Mouse (Mus musculus) ES-CJ7 (cell line): ENCODE measurements around the gene Ccdc77.
"Not testable (repeated sequence)": the region's sequence is repeated elsewhere in the genome, so short reads cannot be mapped to it uniquely, and the experiment has no call there.

ENCODE experiments used
- DNase-seq: peaks from one replicate; pipeline ENCODE4 v3.0.0; 2011; ENCODE audit warnings: low read depth, low spot score

Ccdc77 gene

DNA sequence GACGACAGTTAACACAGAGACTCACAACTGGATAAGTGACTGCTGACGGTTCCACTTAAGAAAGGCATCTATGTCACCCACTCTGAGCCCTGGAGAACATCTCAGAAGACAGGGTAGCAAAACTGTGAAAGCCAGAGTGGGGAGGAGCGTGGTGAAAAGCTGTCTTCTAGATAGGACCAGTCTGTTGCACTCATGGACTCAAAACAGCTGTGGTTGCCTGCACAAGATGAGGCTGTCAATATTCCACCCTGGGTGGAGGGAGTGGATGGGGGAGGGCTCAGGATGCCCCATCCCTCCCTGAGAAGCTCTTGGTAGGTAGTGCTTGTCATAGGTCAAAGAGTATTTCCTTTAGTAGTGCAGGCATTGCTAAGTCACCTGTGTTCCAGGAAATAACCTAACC is 54.4 kb downstream of the Ccdc77 start:
- DNase-seq, result no peak

- no peak for DNase-seq
Measured at GRCm38 (mm10) chr6:120309338-120309737, 54.8 kb downstream of the Ccdc77 start.

DNA sequence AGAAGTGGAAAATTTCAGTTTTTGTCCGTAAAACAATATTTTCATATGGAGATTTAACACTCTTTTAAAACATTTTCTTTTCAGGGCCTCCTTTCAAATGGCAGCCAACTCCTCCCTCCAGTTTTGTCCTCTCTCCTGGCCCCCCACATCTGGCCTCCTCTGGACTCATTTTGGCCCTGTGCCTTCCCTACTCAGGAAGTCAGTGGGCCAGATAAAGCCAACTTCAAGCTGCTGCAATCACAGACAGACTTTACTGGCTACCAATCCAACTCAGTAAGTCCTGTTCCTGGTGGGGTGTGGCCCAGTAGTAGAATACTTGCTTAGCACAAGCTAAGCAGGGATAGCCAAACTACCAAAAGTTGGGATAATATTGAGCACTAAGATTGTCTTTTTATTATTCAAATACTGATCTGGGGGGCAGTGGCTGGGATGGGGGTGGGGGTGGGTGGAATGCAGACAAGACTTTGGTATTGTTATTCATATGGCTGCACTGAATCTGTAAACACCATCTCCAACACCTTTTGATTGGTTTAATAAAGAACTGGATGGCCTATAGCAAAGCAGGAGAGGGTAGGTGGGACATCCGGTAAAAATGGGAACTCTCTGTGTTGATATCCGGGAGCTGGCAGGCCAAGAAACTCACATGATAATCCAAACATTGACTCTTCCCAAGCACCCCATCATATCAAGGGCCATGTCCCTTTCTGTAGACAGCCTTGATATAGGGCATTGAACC is 57.1 kb downstream of the Ccdc77 start:
- peak; percentile 91 for DNase-seq

- DNase-seq, result peak; percentile 51
Measured at GRCm38 (mm10) chr6:120302755-120303316, 61.3 kb downstream of the Ccdc77 start.

DNA sequence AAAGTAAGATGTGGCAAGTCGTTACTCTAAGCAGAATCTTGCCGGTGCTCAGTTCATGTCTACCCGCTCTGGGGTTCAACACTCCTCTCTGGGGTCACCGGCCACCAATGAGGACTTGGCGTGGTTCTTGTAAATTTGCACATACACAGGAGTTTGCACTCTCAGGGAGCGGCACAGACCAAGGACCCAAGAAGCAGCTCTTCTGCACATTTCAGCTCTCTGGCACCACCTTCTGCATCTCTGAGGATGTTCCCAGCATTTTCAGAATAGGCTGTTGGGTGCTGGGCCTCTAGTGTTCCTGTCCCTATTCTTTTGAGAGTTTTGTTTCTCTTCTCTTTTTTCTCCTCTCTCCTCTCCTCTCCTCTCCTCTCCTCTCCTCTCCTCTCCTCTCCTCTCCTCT is 63.0 kb downstream of the Ccdc77 start:
- DNase-seq, result peak; percentile 94

GRCm38 (mm10) chr6:120296589-120296988 is 67.6 kb downstream of the Ccdc77 start:
- not testable (repeated sequence) for DNase-seq

DNA sequence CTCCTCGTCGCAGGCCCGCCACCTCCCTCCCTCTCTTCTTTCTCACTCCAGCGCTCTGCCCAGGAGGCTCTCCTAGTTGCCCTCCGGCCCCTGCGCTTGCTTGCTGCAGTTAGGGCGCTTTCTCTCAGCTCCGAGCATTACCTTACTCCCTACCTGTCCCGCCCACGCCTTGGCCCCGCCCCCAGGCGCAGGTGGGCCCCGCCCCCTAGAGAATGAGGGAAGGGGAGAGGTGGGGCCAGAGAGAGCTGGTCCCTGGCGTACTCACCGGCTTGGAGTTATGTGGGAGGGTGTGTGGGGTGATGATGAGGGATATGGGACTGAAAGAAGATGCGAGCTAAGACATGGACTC is 69.4 kb downstream of the Ccdc77 start:
- DNase-seq, result peak; percentile 93

DNA sequence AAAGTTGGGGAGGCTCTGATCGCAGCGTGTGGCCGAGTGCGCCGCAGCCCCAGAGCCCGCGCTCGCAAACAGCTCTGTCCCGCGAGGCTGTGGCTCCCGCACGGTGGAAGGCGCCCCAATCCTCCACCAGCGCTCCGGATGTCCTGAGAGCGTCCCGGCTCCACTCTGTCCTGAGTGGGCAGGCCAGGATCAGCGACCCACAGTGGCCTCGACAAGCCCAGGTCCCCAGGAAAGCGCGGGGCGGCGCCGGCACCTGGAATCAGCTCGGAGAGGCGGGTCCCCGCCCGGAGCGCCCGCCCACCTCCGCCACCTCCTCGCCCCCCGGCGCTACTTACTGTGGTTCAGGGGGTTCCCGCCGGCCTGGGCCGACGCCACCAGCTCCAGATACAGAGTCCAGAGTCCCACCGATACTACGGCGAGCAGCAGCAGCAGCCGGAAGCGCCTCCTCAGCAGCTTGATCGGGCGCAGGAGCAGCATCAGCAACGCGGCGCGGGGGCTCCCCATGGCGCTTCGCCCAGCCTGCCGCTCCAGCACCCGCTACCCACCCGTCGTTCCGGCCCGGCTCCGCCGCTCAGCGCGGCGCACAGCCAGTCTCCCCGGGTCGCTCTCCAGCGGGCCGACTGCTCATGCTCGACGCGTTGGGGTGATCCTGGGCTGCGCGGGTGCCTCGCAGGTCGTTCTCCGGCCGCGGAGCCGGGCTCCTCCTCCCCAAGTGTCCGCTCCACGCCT is 70.0 kb downstream of the Ccdc77 start, which contains the start of the genes D330020A13Rik and B4galnt3:
Gene D330020A13Rik (plus strand): TSS at position 309 of the 729 bp plus-strand sequence.
Gene B4galnt3 (minus strand): TSS at position 504 of the 729 bp plus-strand sequence.
- DNase-seq, result peak; percentile 62

DNA sequence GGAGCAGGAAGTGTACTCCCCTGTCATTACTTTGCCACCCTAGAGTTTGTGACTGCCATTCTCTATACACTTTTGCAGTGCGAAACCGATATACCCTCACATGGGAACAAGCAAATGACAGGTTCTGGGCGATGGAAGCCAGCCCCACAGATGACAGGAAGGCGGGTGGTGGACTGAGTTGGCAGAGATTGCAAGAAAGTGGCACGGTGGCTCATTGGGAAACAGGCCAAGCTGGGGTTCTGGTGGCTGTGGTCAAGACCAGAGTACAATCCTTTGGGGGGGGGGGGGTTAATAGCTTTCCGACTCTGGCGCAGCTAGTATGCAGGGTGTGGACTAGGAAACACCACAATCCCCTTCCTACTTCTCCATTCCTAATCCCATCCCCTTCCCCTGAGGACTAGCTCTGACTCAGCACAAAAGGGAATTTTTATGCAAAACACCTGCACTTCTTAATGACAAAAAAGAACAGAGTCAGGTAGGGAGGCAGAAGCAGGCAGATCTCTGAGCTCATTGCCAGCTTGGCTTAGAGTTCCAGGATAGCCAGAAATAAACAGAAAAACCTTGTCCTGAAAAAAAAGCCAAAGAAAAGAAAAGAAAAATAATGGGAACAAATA is 72.7 kb downstream of the Ccdc77 start:
- peak; percentile 91 for DNase-seq

- DNase-seq, result peak; percentile 52
Measured at GRCm38 (mm10) chr6:120289430-120289829, 74.7 kb downstream of the Ccdc77 start.

DNA sequence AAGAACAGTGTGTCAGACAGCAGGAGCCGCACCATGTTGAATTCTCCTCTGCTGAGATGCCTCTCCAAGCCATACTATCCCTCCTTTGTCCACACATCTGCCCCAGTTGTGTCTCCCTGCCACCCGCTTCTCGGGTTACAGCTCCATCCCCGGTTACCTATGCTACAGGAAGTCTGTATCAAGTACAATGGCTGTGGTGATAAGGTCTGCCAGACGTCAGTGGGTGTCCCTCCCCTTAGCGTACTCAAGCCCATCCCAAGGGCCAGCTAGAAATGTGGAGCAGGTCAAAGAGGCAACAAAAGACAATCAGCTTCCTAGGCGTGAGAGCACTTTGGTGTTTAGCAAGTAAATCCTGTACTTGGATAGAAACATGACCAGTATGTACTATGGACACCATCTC is 75.6 kb downstream of the Ccdc77 start:
- DNase-seq, result peak; percentile 59

DNA sequence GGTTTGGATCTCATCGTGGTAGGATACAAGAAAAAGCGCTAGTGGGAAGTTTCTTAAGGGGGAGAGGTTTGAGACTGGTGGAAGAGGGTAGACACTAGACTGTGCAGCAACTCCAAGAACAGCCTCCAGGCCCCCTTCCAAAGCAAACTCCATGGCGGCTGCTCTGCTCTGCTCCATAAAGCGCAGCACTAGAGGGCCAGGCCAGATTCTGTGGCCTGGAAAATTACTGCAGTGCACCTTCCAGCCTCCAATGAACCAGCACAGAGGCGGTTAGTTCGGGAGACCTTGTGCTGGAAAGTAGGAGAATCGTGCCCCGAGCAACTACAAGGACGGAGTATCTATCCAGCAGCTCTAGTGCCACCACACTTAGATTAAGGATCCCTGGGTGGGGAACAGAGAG is 76.9 kb downstream of the Ccdc77 start:
- no peak for DNase-seq

DNA sequence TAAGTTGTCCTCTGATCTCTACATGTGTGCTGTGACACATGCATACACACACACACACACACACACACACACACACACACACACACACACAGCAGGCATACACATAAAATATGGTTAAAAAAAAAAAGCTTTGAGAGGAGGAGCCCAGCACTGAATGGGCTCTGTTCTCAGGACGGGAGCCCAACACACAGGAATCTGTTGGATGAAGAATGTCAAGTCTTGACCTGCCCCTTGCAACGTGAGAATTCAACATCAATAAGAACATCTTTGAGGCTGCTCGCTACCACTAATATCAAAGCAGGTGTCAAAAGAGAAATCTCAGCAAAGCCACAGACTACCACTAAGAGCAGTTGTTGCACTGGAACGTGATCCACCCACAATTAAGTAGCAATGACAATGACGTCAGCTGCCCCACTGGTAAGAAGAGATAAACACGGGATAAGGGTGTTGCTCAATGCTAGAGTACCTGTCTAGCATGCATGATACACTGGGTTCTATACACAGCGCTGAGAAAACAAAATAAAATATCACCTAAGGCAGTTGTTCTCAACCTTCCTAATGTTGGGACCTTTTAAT is 87.2 kb downstream of the Ccdc77 start:
- DNase-seq, result no peak

- DNase-seq, result no peak
Measured at GRCm38 (mm10) chr6:120275301-120275700, 88.9 kb downstream of the Ccdc77 start.

DNA sequence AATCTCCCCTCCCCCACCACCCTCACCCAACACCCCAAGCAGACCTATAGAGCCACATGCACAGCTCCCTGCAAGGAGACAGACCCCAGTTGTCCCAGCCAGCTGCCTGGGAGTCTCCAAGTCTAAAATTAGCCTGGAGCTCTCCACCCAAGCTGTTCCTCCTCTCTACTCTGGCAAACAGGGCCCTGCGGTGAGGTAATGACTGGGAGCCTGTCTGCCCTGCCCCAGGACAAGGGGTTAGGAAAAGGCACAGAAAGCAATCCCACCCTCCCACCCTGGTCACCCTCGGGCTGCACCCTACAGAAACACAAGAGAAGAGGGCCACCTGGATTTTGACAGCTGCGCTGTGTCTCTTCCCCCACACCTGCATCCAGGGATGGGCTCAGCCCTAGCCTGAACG is 89.3 kb downstream of the Ccdc77 start:
- peak; percentile 88 for DNase-seq
